Mouse (Mus musculus): ENCODE results near the gene Ptprb. TPM values are rescaled to one million over a fixed set of nuclear protein-coding genes. Genes with fewer than 3 reads are reported as not detected.

Gene Ptprb
- polyA plus RNA-seq (2012; rRNA removed; ENCODE audit: low replicate concordance): 0.90 and 0.99 TPM in 2 replicates

DNA sequence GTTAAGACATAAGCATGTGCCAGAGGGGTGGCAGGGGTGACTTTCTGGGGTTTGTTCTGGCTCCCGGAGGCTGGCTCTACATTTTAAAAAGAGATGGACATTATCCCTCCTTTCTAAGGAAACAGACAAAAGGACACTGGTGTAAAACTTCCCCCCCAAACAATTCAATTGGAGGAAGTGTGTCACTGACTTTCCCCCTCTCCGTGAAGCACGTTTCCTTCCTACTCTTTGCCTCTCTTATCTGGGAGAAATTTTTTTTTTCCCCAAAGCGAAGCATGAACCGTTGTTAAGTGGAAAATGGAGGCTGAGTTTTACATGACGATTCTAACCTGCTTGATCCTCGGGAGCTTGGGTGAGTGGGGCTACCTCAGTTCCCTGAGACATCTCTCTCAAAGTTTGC is at the start of gene Ptprb:
Gene Ptprb (plus strand): TSS at position 244 of the 400 bp plus-strand sequence.

Other genes with a start within 250 kb of the Ptprb start
- gene 4933416C03Rik, start 161.6 kb upstream of the Ptprb start, polyA plus RNA-seq (2012; rRNA removed; ENCODE audit: low replicate concordance): not detected in 2 replicates
- 5.8 and 9.2 TPM in 2 replicates for gene Kcnmb4, start 198.4 kb downstream of the Ptprb start, polyA plus RNA-seq (2012; rRNA removed; ENCODE audit: low replicate concordance)